ENCODE assay signal across 43 mouse cellular contexts in genomic region chr8:3345337-3345736, GRCm38 (mm10). TPM values are rescaled to one million over a fixed set of nuclear protein-coding genes. Genes with fewer than 3 reads are reported as not detected.
"Had no signal": no experiment of that assay in that cellular context is flagged by ENCODE, and none has a peak within 500 bp of the region (broad histone marks: within the 10 kb centered on the region; RNA-seq: fewer than 3 reads in every experiment).

No protein-coding gene starts in this region.

- ATAC-seq: hindbrain, embryonic 16.5 days; hindbrain, postnatal 0 days; inflammation-experienced regulatory T-cells, adult 6 months; intestine, embryonic 15.5 days; intestine, embryonic 16.5 days; intestine, postnatal 0 days had no signal

- H3K4me3 ChIP-seq: heart, embryonic 10.5 days; heart, embryonic 12.5 days; heart, embryonic 13.5 days; heart, embryonic 15.5 days; hindbrain, embryonic 10.5 days; hindbrain, embryonic 12.5 days; hindbrain, embryonic 13.5 days; hindbrain, embryonic 15.5 days; intestine, embryonic 15.5 days; kidney, embryonic 15.5 days; layer of hippocampus, adult 2 months had no signal

- DNase-seq: heart, postnatal 10 days; heart, postnatal 14 days; heart, postnatal 36 days; heart, postnatal 4 days; kidney, adult 11 months; kidney, adult 18-20 months; kidney, adult 2 months; kidney, adult 8-10 months; kidney, adult 9 months; kidney, postnatal 10 days; kidney, postnatal 14 days; kidney, postnatal 25 days; kidney, postnatal 36 days; kidney, postnatal 4 days; layer of hippocampus, adult 9-11 months; layer of hippocampus, postnatal 36 days had no signal

- H3K27ac ChIP-seq: heart, embryonic 10.5 days; heart, embryonic 13.5 days; heart, embryonic 15.5 days; hindbrain, embryonic 10.5 days; hindbrain, embryonic 12.5 days; hindbrain, embryonic 13.5 days; hindbrain, embryonic 14.5 days; hindbrain, embryonic 15.5 days; hindbrain, postnatal 0 days; intestine, embryonic 15.5 days; kidney, embryonic 15.5 days; kidney, postnatal 0 days; layer of hippocampus, adult 2 months had no signal

RNA-seq across cellular contexts. Expression of gene A430078G23Rik, which starts 7.9 kb away (rescaled TPM):
- total RNA-seq: hindbrain, postnatal 0 days; layer of hippocampus, adult 18-20 months; layer of hippocampus, adult 2 months; layer of hippocampus, adult 8-10 months; layer of hippocampus, postnatal 25 days; left cerebral cortex, adult 18-20 months had no signal
- polyA plus RNA-seq: heart, embryonic 12.5 days; heart, embryonic 13.5 days; heart, embryonic 14.5 days; heart, postnatal 0 days; hindbrain, embryonic 10.5 days; hindbrain, embryonic 11.5 days; hindbrain, embryonic 12.5 days; hindbrain, embryonic 13.5 days; hindbrain, embryonic 14.5 days; hindbrain, embryonic 15.5 days; hindbrain, embryonic 16.5 days; hindbrain, postnatal 0 days; intestine, embryonic 14.5 days; kidney, embryonic 14.5 days had no signal
